Mouse (Mus musculus): ENCODE results near the gene Il17rd.

GRCm38 (mm10) chr14:27151432-27151831 lies 112.7 kb downstream of the Il17rd start:
- TF ChIP-seq EP300 (IDR thresholded peaks at IDR 0.05; ENCODE audit: insufficient read depth, low read depth, low read length) (no peak), CTCF (IDR thresholded peaks at IDR 0.05) (no peak), POLR2A (IDR thresholded peaks at IDR 0.05; ENCODE audit: insufficient read depth, low read depth, low read length) (no peak)

Data from heart, adult 2 months (tissue).